Mouse (Mus musculus): ENCODE data around the gene Gm20695. TPM values are rescaled to one million over a fixed set of nuclear protein-coding genes. Genes with fewer than 3 reads are reported as not detected.

Gene Gm20695
- total RNA-seq, 1 experiment from 2014 or later: 0.41 TPM

GRCm38 (mm10) chr16:3891621-3892295 is 7.3 kb downstream of the Gm20695 start:
- ATAC-seq (replicated peaks; ENCODE audit: low read depth, poor library complexity, severe bottlenecking): no peak

GRCm38 (mm10) chr16:3893739-3894138 is 9.3 kb downstream of the Gm20695 start:
- ATAC-seq (replicated peaks; ENCODE audit: low read depth, poor library complexity, severe bottlenecking): no peak

GRCm38 (mm10) chr16:3895173-3895792 is 10.8 kb downstream of the Gm20695 start:
- peak; percentile 92 for ATAC-seq (replicated peaks; ENCODE audit: low read depth, poor library complexity, severe bottlenecking)

- no peak for ATAC-seq (replicated peaks; ENCODE audit: low read depth, poor library complexity, severe bottlenecking)
Observed at GRCm38 (mm10) chr16:3896046-3896445, 11.6 kb downstream of the Gm20695 start.

GRCm38 (mm10) chr16:3896553-3896952 is 12.1 kb downstream of the Gm20695 start:
- no peak for ATAC-seq (replicated peaks; ENCODE audit: low read depth, poor library complexity, severe bottlenecking)

GRCm38 (mm10) chr16:3907471-3907870 is 23.0 kb downstream of the Gm20695 start:
- no peak for ATAC-seq (replicated peaks; ENCODE audit: low read depth, poor library complexity, severe bottlenecking)

- peak; percentile 93 for ATAC-seq (replicated peaks; ENCODE audit: low read depth, poor library complexity, severe bottlenecking)
Observed at GRCm38 (mm10) chr16:3908537-3909111, 24.2 kb downstream of the Gm20695 start, which contains the start of the genes 1700037C18Rik and Cluap1. Gene 1700037C18Rik, minus strand, starts transcription at chr16:3908689. Gene Cluap1, plus strand, starts transcription at chr16:3908801.

- ATAC-seq (replicated peaks; ENCODE audit: low read depth, poor library complexity, severe bottlenecking): no peak
Observed at GRCm38 (mm10) chr16:3909118-3909517, 24.7 kb downstream of the Gm20695 start.

- ATAC-seq (replicated peaks; ENCODE audit: low read depth, poor library complexity, severe bottlenecking): no peak; the same call in 1 of the 2 replicates
Observed at GRCm38 (mm10) chr16:3920756-3921155, 36.3 kb downstream of the Gm20695 start.

- no peak for ATAC-seq (replicated peaks; ENCODE audit: low read depth, poor library complexity, severe bottlenecking)
Observed at GRCm38 (mm10) chr16:3923515-3923914, 39.1 kb downstream of the Gm20695 start.

GRCm38 (mm10) chr16:3923966-3924365 is 39.5 kb downstream of the Gm20695 start:
- no peak for ATAC-seq (replicated peaks; ENCODE audit: low read depth, poor library complexity, severe bottlenecking)

GRCm38 (mm10) chr16:3928582-3928981 is 44.1 kb downstream of the Gm20695 start:
- ATAC-seq (replicated peaks; ENCODE audit: low read depth, poor library complexity, severe bottlenecking): no peak

GRCm38 (mm10) chr16:3929151-3929550 is 44.7 kb downstream of the Gm20695 start:
- peak; percentile 94 for ATAC-seq (replicated peaks; ENCODE audit: low read depth, poor library complexity, severe bottlenecking)

- no peak for ATAC-seq (replicated peaks; ENCODE audit: low read depth, poor library complexity, severe bottlenecking)
Observed at GRCm38 (mm10) chr16:3933536-3933935, 49.1 kb downstream of the Gm20695 start.

GRCm38 (mm10) chr16:3934091-3934490 is 49.6 kb downstream of the Gm20695 start:
- ATAC-seq (replicated peaks; ENCODE audit: low read depth, poor library complexity, severe bottlenecking): no peak

- ATAC-seq (replicated peaks; ENCODE audit: low read depth, poor library complexity, severe bottlenecking): no peak
Observed at GRCm38 (mm10) chr16:3934701-3935100, 50.3 kb downstream of the Gm20695 start.

- peak; percentile 54 for ATAC-seq (replicated peaks; ENCODE audit: low read depth, poor library complexity, severe bottlenecking)
Observed at GRCm38 (mm10) chr16:3951141-3951540, 66.7 kb downstream of the Gm20695 start.

- no peak for ATAC-seq (replicated peaks; ENCODE audit: low read depth, poor library complexity, severe bottlenecking)
Observed at GRCm38 (mm10) chr16:3956369-3956768, 71.9 kb downstream of the Gm20695 start.

- no peak for ATAC-seq (replicated peaks; ENCODE audit: low read depth, poor library complexity, severe bottlenecking)
Observed at GRCm38 (mm10) chr16:3959261-3959660, 74.8 kb downstream of the Gm20695 start.

- no peak for ATAC-seq (replicated peaks; ENCODE audit: low read depth, poor library complexity, severe bottlenecking)
Observed at GRCm38 (mm10) chr16:3964990-3965389, 80.5 kb downstream of the Gm20695 start.

- ATAC-seq (replicated peaks; ENCODE audit: low read depth, poor library complexity, severe bottlenecking): no peak
Observed at GRCm38 (mm10) chr16:3965534-3965933, 81.1 kb downstream of the Gm20695 start.

Measured in common myeloid progenitor, adult 5-6 weeks (primary cell).